8 mouse cellular contexts compared by ENCODE assay signal in the genomic region with DNA sequence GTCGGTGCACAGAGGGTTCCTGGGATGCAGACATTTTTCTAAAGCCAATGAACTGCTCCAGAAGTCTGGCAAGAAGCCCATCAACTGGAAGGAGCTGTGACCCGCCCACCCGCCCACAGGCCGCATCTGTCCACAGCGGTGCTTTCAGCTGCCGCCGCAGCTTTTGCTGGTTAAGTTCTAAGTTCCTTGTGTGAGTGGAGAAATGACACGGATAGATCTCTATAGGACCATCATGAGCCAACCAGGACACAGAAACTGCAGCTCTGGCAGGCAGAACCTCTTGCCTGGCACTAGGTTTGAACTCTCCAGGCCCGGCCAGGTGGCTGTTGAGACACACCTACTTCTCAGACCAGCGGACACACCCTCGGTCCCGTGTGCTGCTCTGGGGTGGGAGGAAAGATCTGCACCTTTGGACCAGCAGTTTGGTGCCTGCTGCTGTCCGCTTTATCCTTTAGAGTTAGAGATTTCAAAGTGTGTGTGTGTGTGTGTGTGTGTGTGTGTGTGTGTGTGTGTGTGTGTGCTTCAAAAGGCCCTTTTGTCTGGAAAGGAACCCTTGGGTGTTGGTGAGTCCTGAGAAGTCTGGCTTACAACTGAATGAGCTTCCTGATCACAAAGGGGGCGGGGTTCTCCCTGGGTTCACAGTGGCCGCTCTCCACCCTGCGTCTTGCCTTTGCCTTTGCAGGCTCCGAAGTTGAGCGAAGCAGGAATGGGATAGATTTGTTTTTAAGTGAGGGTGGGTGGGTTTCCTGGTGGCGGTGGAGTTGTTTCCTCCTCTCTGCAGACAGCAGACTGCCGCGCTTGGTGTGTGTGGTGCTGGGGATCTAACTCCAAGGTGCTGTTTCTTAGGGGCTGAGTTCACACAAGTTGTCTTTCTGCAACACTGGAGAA. TPM values are rescaled to one million over a fixed set of nuclear protein-coding genes. Genes with fewer than 3 reads are reported as not detected.
DNase-seq lines count a peak whose midpoint lies in the region; ATAC-seq lines count a peak whose summit lies in the region.
"Had no signal": no experiment of that assay in that cellular context is flagged by ENCODE, and none has a peak within 500 bp of the region (broad histone marks: within the 10 kb centered on the region; RNA-seq: fewer than 3 reads in every experiment).

No protein-coding gene starts in this region.

- H3K4me3 ChIP-seq in brown adipose tissue, adult 24 weeks (ENCODE audit: insufficient read depth, low read depth, low read length) = no peak overlapping the region; the same call in 1 of the 2 replicates
- no peak overlapping the region for H3K4me3 ChIP-seq in hindbrain, embryonic 11.5 days (ENCODE audit: low read depth, low read length)
- H3K4me3 ChIP-seq in lung, embryonic 16.5 days (ENCODE audit: low read length) = no peak overlapping the region

- no peak overlapping the region for H3K9ac ChIP-seq in hindbrain, embryonic 11.5 days (ENCODE audit: low read depth, low read length)
- no peak overlapping the region for H3K9ac ChIP-seq in lung, embryonic 16.5 days (ENCODE audit: low read length)

- DNase-seq in Muller cell, postnatal 12 days (ENCODE audit: inconsistent ontology term) = peak; percentile 48
- DNase-seq in hindbrain, embryonic 11.5 days (ENCODE audit: low spot score) = peak; percentile 16
- no peak for DNase-seq in thymus, postnatal 36 days
- DNase-seq in thymus, postnatal 14 days = no peak
- no peak for DNase-seq in cerebellum, postnatal 14 days

- H3K27ac ChIP-seq in brown adipose tissue, adult 24 weeks (replicated peaks; ENCODE audit: low read depth, low read length) = peak overlapping the region; percentile 7
- H3K27ac ChIP-seq in hindbrain, embryonic 11.5 days (ENCODE audit: low read depth, low read length) = peak overlapping the region; percentile 51; the same call in 1 of the 2 replicates
- peak overlapping the region; percentile 83 for H3K27ac ChIP-seq in lung, embryonic 16.5 days (ENCODE audit: low read length)

- no peaks in the 10 kb centered on the region for H3K27me3 ChIP-seq in hindbrain, embryonic 11.5 days (ENCODE audit: control insufficient read depth, insufficient read depth, low read length)
- no peaks in the 10 kb centered on the region for H3K27me3 ChIP-seq in lung, embryonic 16.5 days (ENCODE audit: control insufficient read depth, insufficient read depth, low read depth, low read length)

- WGBS in hindbrain, embryonic 11.5 days = 76% methylated on average over 21 of the region's 21 CpGs
- WGBS in lung, embryonic 16.5 days = 46% methylated on average over 21 of the region's 21 CpGs

- ATAC-seq in hindbrain, embryonic 11.5 days (ENCODE audit: low FRiP score) = no peak; the same call in 1 of the 2 replicates
- peak; percentile 59 for ATAC-seq in lung, embryonic 16.5 days (ENCODE audit: low read depth)

- no peak overlapping the region for H3K4me2 ChIP-seq in hindbrain, embryonic 11.5 days (replicated peaks; ENCODE audit: low read depth, low read length)
- peak overlapping the region; percentile 12 for H3K4me2 ChIP-seq in lung, embryonic 16.5 days (ENCODE audit: low read depth, low read length)

- peaks cover 9% of the 10 kb centered on the region for H3K4me1 ChIP-seq in brown adipose tissue, adult 24 weeks (ENCODE audit: control insufficient read depth, insufficient read depth, insufficient read length, low read length)
- no peaks in the 10 kb centered on the region for H3K4me1 ChIP-seq in hindbrain, embryonic 11.5 days (replicated peaks; ENCODE audit: control insufficient read depth, insufficient read depth, low read length)
- peaks cover 29% of the 10 kb centered on the region for H3K4me1 ChIP-seq in lung, embryonic 16.5 days (replicated peaks; ENCODE audit: control insufficient read depth, insufficient read depth, low read length)

- H3K36me3 ChIP-seq in hindbrain, embryonic 11.5 days (ENCODE audit: control insufficient read depth, insufficient read depth, low read length) = no peaks in the 10 kb centered on the region
- H3K36me3 ChIP-seq in lung, embryonic 16.5 days (ENCODE audit: control insufficient read depth, insufficient read depth, low read length) = 0 out of 2 replicates have a peak, but pooled peaks cover 2% of the 10 kb centered on the region

- H3K9me3 ChIP-seq in hindbrain, embryonic 11.5 days (ENCODE audit: control insufficient read depth, low read length) = no peaks in the 10 kb centered on the region
- H3K9me3 ChIP-seq in lung, embryonic 16.5 days (ENCODE audit: control insufficient read depth, low read length) = no peaks in the 10 kb centered on the region

RNA-seq across cellular contexts. Expression of gene Acacb, which starts 7.8 kb away (rescaled TPM):
- polyA plus RNA-seq in brown adipose tissue, adult 24 weeks (2012; ENCODE audit: insufficient read depth, insufficient read length, missing spikeins) = 235 and 250 TPM in 2 replicates
- 1.4 and 1.6 TPM in 2 replicates for polyA plus RNA-seq in hindbrain, embryonic 11.5 days (2014; fragmentation: Nextera tagmentation; extraction: Ambion mirVana)
- 2.0 and 2.3 TPM in 2 replicates for polyA plus RNA-seq in lung, embryonic 16.5 days (2015; fragmentation: Nextera tagmentation; extraction: Ambion mirVana)

RNA-seq across cellular contexts. Expression of gene Ung, which starts 8.3 kb away (rescaled TPM):
- polyA plus RNA-seq in brown adipose tissue, adult 24 weeks (2012; ENCODE audit: insufficient read depth, insufficient read length, missing spikeins) = 4.4 and 5.2 TPM in 2 replicates
- polyA plus RNA-seq in hindbrain, embryonic 11.5 days (2014; fragmentation: Nextera tagmentation; extraction: Ambion mirVana) = 18.1 and 25.5 TPM in 2 replicates
- 33.8 and 38.6 TPM in 2 replicates for polyA plus RNA-seq in lung, embryonic 16.5 days (2015; fragmentation: Nextera tagmentation; extraction: Ambion mirVana)

RNA-seq across cellular contexts. Expression of gene Alkbh2, which starts 10.5 kb away (rescaled TPM):
- polyA plus RNA-seq in brown adipose tissue, adult 24 weeks (2012; ENCODE audit: insufficient read depth, insufficient read length, missing spikeins) = 4.3 and 5.6 TPM in 2 replicates
- polyA plus RNA-seq in hindbrain, embryonic 11.5 days (2014; fragmentation: Nextera tagmentation; extraction: Ambion mirVana) = 9.4 and 9.8 TPM in 2 replicates
- 6.3 and 8.0 TPM in 2 replicates for polyA plus RNA-seq in lung, embryonic 16.5 days (2015; fragmentation: Nextera tagmentation; extraction: Ambion mirVana)

RNA-seq across cellular contexts. Expression of gene Svop, which starts 47.2 kb away (rescaled TPM):
- not detected in 2 replicates for polyA plus RNA-seq in brown adipose tissue, adult 24 weeks (2012; ENCODE audit: insufficient read depth, insufficient read length, missing spikeins)
- polyA plus RNA-seq in hindbrain, embryonic 11.5 days (2014; fragmentation: Nextera tagmentation; extraction: Ambion mirVana) = 26.7 and 29.6 TPM in 2 replicates
- 0.30 and 0.41 TPM in 2 replicates for polyA plus RNA-seq in lung, embryonic 16.5 days (2015; fragmentation: Nextera tagmentation; extraction: Ambion mirVana)
- polyA plus RNA-seq: spleen, adult 2 months had no signal

Comparison
In these comparisons a context has a peak if more than half of its experiments do, and no peak if none do; other contexts are left out.
1. DNase-seq: peak in Muller cell, postnatal 12 days (single experiment) and hindbrain, embryonic 11.5 days (single experiment); none in thymus, postnatal 36 days (0 of 2), thymus, postnatal 14 days (single experiment) and cerebellum, postnatal 14 days (0 of 2).
2. H3K27ac ChIP-seq: peak in every context shown above with its lines; median percentile 83 in lung, embryonic 16.5 days; 51 in hindbrain, embryonic 11.5 days; 7 in brown adipose tissue, adult 24 weeks.
3. RNA of gene Acacb, which starts 7.8 kb away (polyA plus RNA-seq): 235 to 250 TPM in brown adipose tissue, adult 24 weeks; 2.0 to 2.3 TPM in lung, embryonic 16.5 days and 1.4 to 1.6 TPM in hindbrain, embryonic 11.5 days; every median in the first group is over 10 times any median in the second.